Mouse (Mus musculus) limb, embryonic 13.5 days (tissue): ENCODE data around the gene Trim25. TPM values are rescaled to one million over a fixed set of nuclear protein-coding genes. Genes with fewer than 3 reads are reported as not detected.

Experiments used
- ATAC-seq: fragments of 200-750 bp; cut with Nextera tagmentation; 2 replicates; pipeline ENCODE4 v1.8.0; 2017; ENCODE audit warnings: low read depth, moderate number of reproducible peaks, moderate TSS enrichment; ENCODE audit not compliant: low FRiP score
- H3K27ac ChIP-seq: fragments of 300-500 bp; sonication (generic); 2 replicates; pipeline ENCODE4 v1.5.1; 2015; ENCODE audit warnings: inconsistent platforms, mild to moderate bottlenecking, moderate library complexity
- H3K27me3 ChIP-seq: fragments of 300-500 bp; sonication (generic); 2 replicates; pipeline ENCODE4 v1.6.1; 2015; ENCODE audit warnings: mild to moderate bottlenecking, inconsistent platforms
- H3K36me3 ChIP-seq: fragments of 300-500 bp; sonication (generic); 2 replicates; pipeline ENCODE4 v1.6.1; 2015; ENCODE audit warnings: inconsistent platforms, mild to moderate bottlenecking, moderate library complexity
- H3K4me1 ChIP-seq: fragments of 300-500 bp; sonication (generic); 2 replicates; pipeline ENCODE4 v1.6.1; 2015; ENCODE audit warnings: inconsistent platforms
- H3K4me2 ChIP-seq: fragments of 300-500 bp; sonication (generic); replicated peaks from 2 replicates; pipeline ENCODE4 v1.6.1; 2015; ENCODE audit warnings: inconsistent platforms, mild to moderate bottlenecking, moderate library complexity
- H3K4me3 ChIP-seq: fragments of 300-500 bp; sonication (generic); 2 replicates; pipeline ENCODE4 v1.5.1; 2015; ENCODE audit warnings: moderate library complexity, mild to moderate bottlenecking, inconsistent platforms
- H3K9ac ChIP-seq: fragments of 300-500 bp; sonication (generic); 2 replicates; pipeline ENCODE4 v1.6.1; 2015; ENCODE audit warnings: mild to moderate bottlenecking, inconsistent platforms
- H3K9me3 ChIP-seq: fragments of 300-500 bp; sonication (generic); 2 replicates; pipeline ENCODE4 v1.6.1; 2016; ENCODE audit warnings: inconsistent platforms
- WGBS: fragments of 180-500 bp; shearing (Covaris S2); methylation state at CpG from one replicate; pipeline ENCODE4 v1.1.7; 2015; 5-methylcytosine and 5-hydroxymethylcytosine counted together
- polyA plus RNA-seq: library from polyadenylated mRNA; unstranded; fragments of >200 nt; fragmentation: Nextera tagmentation; extraction: Ambion mirVana; gene quantifications from 2 replicates; pipeline ENCODE4 v1.2.1, GENCODE M21; 2015

Gene Trim25
- polyA plus RNA-seq, 1 experiment from 2014 or later = 5.4 TPM

- no peak overlapping the region for H3K4me3 ChIP-seq
- WGBS = 69% methylated on average over 7 of the region's 7 CpGs
- no peak overlapping the region for H3K9ac ChIP-seq
- no peak overlapping the region for H3K27ac ChIP-seq
- H3K27me3 ChIP-seq = no peaks in the 10 kb centered on the region
- H3K9me3 ChIP-seq = no peaks in the 10 kb centered on the region
- no peak overlapping the region for H3K4me2 ChIP-seq
- no peaks in the 10 kb centered on the region for H3K36me3 ChIP-seq
- ATAC-seq = no peak
- H3K4me1 ChIP-seq = no peaks in the 10 kb centered on the region
Measured at GRCm38 (mm10) chr11:89009496-89009895, 10.3 kb downstream of the Trim25 start.

DNA sequence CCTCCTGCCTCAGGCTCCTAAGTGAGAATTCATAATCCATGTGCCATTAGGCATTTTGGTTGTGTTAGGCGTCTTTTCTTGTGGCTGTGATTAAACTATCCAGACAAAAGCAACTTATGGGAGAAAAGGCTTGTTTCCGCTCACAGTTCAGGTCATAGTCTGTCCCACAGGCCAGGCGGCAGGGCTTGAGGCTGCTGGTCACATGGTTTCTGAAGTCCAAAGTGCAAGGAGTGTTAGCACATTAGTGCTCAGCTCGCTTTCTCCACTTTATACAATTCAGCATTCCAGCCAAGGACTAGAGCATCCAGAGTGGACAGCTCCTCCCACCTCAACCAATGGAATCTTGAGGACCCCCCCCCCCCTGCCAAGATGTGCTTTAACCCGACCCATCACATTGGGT is 13.1 kb downstream of the Trim25 start:
- Histone ChIP-seq H3K4me3 (no peak overlapping the region), H3K36me3 (no peaks in the 10 kb centered on the region), H3K9me3 (no peaks in the 10 kb centered on the region), H3K27ac (no peak overlapping the region), H3K4me1 (no peaks in the 10 kb centered on the region), H3K9ac (no peak overlapping the region), H3K27me3 (no peaks in the 10 kb centered on the region), H3K4me2 (no peak overlapping the region)
- ATAC-seq = no peak
- WGBS = 75% methylated on average over 5 of the region's 5 CpGs

GRCm38 (mm10) chr11:89017514-89018182 is 18.5 kb downstream of the Trim25 start:
- no peak overlapping the region for H3K27ac ChIP-seq
- H3K27me3 ChIP-seq = no peaks in the 10 kb centered on the region
- H3K9me3 ChIP-seq = no peaks in the 10 kb centered on the region
- H3K36me3 ChIP-seq = no peaks in the 10 kb centered on the region
- H3K9ac ChIP-seq = no peak overlapping the region
- 86% methylated on average over 9 of the region's 9 CpGs for WGBS
- no peak for ATAC-seq
- H3K4me3 ChIP-seq = no peak overlapping the region
- H3K4me2 ChIP-seq = no peak overlapping the region
- no peaks in the 10 kb centered on the region for H3K4me1 ChIP-seq

GRCm38 (mm10) chr11:89020681-89021305 is 21.6 kb downstream of the Trim25 start:
- Histone ChIP-seq H3K9me3 (no peaks in the 10 kb centered on the region), H3K4me3 (no peak overlapping the region), H3K36me3 (no peaks in the 10 kb centered on the region), H3K4me1 (peaks cover 11% of the 10 kb centered on the region), H3K9ac (no peak overlapping the region), H3K4me2 (no peak overlapping the region), H3K27me3 (no peaks in the 10 kb centered on the region), H3K27ac (no peak overlapping the region)
- ATAC-seq = no peak
- 79% methylated on average over 9 of the region's 9 CpGs for WGBS

GRCm38 (mm10) chr11:89021687-89022086 is 22.5 kb downstream of the Trim25 start:
- H3K27ac ChIP-seq = no peak overlapping the region
- 85% methylated on average over 7 of the region's 7 CpGs for WGBS
- H3K9me3 ChIP-seq = no peaks in the 10 kb centered on the region
- peaks cover 11% of the 10 kb centered on the region for H3K4me1 ChIP-seq
- H3K36me3 ChIP-seq = no peaks in the 10 kb centered on the region
- no peaks in the 10 kb centered on the region for H3K27me3 ChIP-seq
- ATAC-seq = no peak
- no peak overlapping the region for H3K4me3 ChIP-seq
- no peak overlapping the region for H3K9ac ChIP-seq
- H3K4me2 ChIP-seq = no peak overlapping the region

DNA sequence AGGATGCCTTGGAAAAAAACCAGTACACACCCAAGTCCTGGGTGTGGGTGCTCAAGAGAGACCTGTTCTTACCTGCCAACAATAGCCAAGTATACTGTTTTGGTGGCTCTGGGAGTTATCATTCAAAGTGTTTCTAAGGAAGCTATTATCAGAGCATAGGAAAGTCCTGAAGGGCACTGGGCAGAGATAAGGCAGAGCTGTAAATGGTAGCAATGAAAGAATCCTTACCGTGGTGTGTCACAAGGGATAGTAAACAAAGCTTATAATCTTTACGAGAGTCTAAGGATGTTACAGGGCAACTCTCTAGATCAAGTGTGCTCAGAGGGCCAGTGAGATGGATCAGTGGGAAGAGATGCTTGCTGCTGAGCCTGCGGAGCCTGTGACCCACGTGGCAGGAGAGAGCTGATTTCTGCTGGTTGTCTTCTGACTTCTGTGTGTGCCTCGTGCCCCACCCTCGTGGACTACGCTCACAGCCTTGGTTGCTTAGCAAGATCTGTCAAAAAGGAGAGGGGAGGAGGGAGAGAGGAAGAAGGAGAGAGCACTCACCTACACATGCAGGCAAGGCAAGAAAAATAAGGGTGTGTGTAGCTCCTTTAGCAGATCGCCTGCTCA is 23.1 kb downstream of the Trim25 start:
- no peak overlapping the region for H3K4me3 ChIP-seq
- H3K9ac ChIP-seq = no peak overlapping the region
- H3K4me1 ChIP-seq = peaks cover 11% of the 10 kb centered on the region
- no peak for ATAC-seq
- 58% methylated on average over 8 of the region's 8 CpGs for WGBS
- H3K9me3 ChIP-seq = no peaks in the 10 kb centered on the region
- no peaks in the 10 kb centered on the region for H3K36me3 ChIP-seq
- no peaks in the 10 kb centered on the region for H3K27me3 ChIP-seq
- H3K27ac ChIP-seq = no peak overlapping the region
- no peak overlapping the region for H3K4me2 ChIP-seq

DNA sequence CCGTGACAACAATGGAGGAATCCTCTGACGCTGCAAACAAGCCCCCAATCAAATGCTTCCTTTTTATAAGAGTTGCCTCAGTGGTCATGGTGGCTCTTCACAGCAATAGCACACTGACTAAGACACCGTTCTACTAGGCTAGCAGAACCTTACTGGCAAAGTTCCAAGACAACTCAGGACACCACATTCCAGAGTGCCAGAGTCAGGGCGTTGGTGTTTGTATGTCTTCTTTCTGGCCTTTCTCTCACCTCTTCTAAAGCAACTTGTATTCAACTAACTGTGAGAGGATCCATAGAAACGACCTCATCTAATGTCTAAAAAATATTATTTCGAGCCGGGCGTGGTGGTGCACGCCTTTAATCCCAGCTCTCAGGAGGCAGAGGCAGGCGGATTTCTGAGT is 24.3 kb downstream of the Trim25 start:
- Histone ChIP-seq H3K9ac (no peak overlapping the region), H3K4me3 (no peak overlapping the region), H3K4me2 (no peak overlapping the region), H3K36me3 (no peaks in the 10 kb centered on the region), H3K27ac (no peak overlapping the region), H3K9me3 (no peaks in the 10 kb centered on the region), H3K4me1 (peaks cover 11% of the 10 kb centered on the region), H3K27me3 (no peaks in the 10 kb centered on the region)
- no peak for ATAC-seq
- 74% methylated on average over 10 of the region's 10 CpGs for WGBS

DNA sequence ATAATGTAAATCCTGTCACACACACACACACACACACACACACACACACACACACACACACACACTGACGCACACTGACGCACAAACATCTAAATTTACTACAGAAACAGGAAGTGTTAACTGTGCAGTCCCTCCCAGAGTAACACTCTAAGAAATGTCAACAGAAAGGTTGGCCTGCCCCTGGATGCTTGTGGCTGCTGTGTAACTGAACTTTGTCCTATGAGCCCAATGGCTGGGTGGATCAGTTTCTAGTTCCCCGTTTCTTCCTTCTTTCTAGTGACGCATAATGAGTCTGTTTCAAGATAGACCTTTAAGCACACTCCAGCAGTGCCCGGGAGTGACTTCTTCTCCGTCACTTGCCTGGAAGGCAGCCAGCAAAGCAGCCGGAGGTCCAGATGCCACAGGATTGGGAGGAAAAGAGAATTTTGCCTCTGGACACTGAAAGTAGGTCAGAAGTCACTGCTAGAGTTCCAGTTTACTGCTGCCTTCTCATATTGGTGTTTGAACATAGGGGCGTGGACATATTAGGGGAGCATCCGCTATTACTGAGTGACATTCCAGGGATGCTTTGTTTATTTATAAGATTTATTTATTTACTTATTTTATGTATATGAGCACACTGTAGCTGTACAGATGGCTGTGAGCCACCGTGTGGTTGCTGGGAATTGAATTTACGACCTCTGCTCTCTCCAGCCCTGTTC is 25.2 kb downstream of the Trim25 start:
- ATAC-seq = no peak; the same call in 1 of the 2 replicates
- Histone ChIP-seq H3K4me1 (peaks cover 11% of the 10 kb centered on the region), H3K36me3 (no peaks in the 10 kb centered on the region), H3K9ac (no peak overlapping the region), H3K4me2 (no peak overlapping the region), H3K4me3 (no peak overlapping the region), H3K9me3 (no peaks in the 10 kb centered on the region), H3K27ac (no peak overlapping the region), H3K27me3 (no peaks in the 10 kb centered on the region)
- WGBS = 50% methylated on average over 11 of the region's 11 CpGs

GRCm38 (mm10) chr11:89025603-89026002 is 26.4 kb downstream of the Trim25 start:
- no peak overlapping the region for H3K27ac ChIP-seq
- no peak for ATAC-seq

GRCm38 (mm10) chr11:89026117-89026516 is 26.9 kb downstream of the Trim25 start:
- Histone ChIP-seq H3K36me3 (no peaks in the 10 kb centered on the region), H3K9ac (no peak overlapping the region), H3K27me3 (no peaks in the 10 kb centered on the region), H3K4me3 (no peak overlapping the region), H3K27ac (no peak overlapping the region), H3K4me1 (peaks cover 11% of the 10 kb centered on the region), H3K9me3 (no peaks in the 10 kb centered on the region), H3K4me2 (no peak overlapping the region)
- ATAC-seq = no peak
- 95% methylated on average over 3 of the region's 3 CpGs for WGBS

More at GRCm38 (mm10) chr11:89025603-89026002, 26.4 kb downstream of the Trim25 start:
- H3K27me3 ChIP-seq = no peaks in the 10 kb centered on the region
- peaks cover 11% of the 10 kb centered on the region for H3K4me1 ChIP-seq
- WGBS = 76% methylated on average over 3 of the region's 3 CpGs
- H3K4me3 ChIP-seq = no peak overlapping the region
- H3K36me3 ChIP-seq = no peaks in the 10 kb centered on the region
- H3K9ac ChIP-seq = no peak overlapping the region
- H3K9me3 ChIP-seq = no peaks in the 10 kb centered on the region
- H3K4me2 ChIP-seq = no peak overlapping the region

DNA sequence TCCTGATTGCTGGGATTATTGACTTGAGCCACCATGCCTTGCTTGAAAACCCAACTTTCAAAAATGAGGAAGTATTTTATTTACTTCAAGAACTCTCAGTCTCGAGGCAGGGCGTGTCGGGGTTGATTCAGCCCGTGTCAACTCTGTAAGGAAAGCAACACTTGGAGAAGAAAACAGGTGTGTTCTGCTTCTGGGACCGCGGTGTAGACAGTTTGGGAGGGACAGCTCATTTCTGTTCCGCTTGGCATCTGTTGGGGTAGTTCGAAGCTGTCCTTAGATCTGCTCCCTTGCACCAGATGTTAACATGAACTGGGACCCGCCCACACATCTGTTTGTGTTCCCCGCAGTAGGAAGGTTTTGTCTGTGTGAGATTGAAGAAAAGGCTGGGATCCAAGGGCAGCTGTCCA is 28.8 kb downstream of the Trim25 start:
- Histone ChIP-seq H3K4me3 (no peak overlapping the region), H3K4me2 (no peak overlapping the region), H3K9ac (no peak overlapping the region), H3K27me3 (no peaks in the 10 kb centered on the region), H3K4me1 (peaks cover 11% of the 10 kb centered on the region), H3K9me3 (no peaks in the 10 kb centered on the region), H3K27ac (no peak overlapping the region), H3K36me3 (no peaks in the 10 kb centered on the region)
- 61% methylated on average over 10 of the region's 10 CpGs for WGBS
- ATAC-seq = no peak

DNA sequence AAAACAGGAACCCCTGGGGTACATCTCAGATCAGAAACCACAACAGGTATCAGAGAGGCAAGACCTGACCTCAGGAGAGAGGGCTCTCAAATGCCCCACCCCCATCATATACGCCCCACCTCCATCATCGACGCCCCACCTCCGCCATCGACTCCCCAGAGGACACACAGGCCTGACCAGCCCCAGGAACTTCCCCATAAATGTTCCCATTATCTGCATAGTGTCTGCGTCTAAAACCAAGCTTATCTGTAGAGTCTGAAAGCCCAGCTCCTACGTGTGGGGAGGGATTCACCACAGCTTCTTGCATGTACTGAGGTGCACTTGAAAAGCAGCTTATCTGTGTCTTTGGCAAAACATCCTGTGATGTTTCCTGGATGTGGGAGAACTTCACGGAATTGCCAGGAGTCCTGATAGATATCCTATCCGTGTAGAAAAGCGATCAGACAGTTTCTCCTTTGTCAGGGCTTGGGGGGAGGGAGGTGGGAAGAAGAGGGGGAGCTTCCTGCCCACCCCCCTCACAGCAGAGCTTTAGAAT is 29.8 kb downstream of the Trim25 start:
- H3K27me3 ChIP-seq = no peaks in the 10 kb centered on the region
- no peak overlapping the region for H3K4me2 ChIP-seq
- no peak for ATAC-seq
- H3K36me3 ChIP-seq = no peaks in the 10 kb centered on the region
- H3K9me3 ChIP-seq = no peaks in the 10 kb centered on the region
- H3K9ac ChIP-seq = no peak overlapping the region
- H3K27ac ChIP-seq = no peak overlapping the region
- no peak overlapping the region for H3K4me3 ChIP-seq
- WGBS = 60% methylated on average over 10 of the region's 10 CpGs
- peaks cover 7% of the 10 kb centered on the region for H3K4me1 ChIP-seq
